11 mouse cellular contexts compared by ENCODE assay signal in the genomic region with DNA sequence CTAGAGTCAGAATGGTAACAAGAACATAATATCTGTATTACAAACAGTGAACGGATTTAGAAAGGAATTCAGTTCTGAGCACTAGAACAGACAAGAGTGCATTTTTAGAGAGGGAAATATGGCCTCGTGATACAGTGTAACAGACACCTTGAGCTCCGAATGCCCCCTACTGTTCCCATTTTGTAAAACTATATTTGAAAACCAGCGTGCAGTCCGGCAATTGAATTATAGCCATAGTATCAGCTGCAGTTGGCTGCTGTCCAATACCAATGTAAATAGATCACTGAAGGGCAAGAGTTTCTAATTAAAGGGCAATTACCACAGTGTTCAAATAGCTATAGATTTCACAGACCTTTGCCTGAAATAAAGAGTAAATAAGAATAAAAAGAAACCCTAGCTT.
DNase-seq lines count a peak whose midpoint lies in the region; ATAC-seq and TF ChIP-seq lines count a peak whose summit lies in the region.
"Had no signal": no experiment of that assay in that cellular context is flagged by ENCODE, and none has a peak within 500 bp of the region (broad histone marks: within the 10 kb centered on the region; RNA-seq: fewer than 3 reads in every experiment).

No protein-coding gene starts in this region.

- no peak for TF ChIP-seq POLR2A in heart, adult 2 months (IDR thresholded peaks at IDR 0.05; ENCODE audit: insufficient read depth, low read depth, low read length)

- H3K9me3 ChIP-seq in hindbrain, postnatal 0 days (ENCODE audit: low read length), result no peaks in the 10 kb centered on the region
- no peaks in the 10 kb centered on the region for H3K9me3 ChIP-seq in kidney, embryonic 15.5 days (replicated peaks)
- H3K9me3 ChIP-seq: limb, embryonic 15.5 days had no signal

- no peaks in the 10 kb centered on the region for H3K79me2 ChIP-seq in heart, adult 2 months (replicated peaks; ENCODE audit: control insufficient read depth, insufficient read depth, low read length)

- H3K27ac ChIP-seq in heart, adult 2 months, result no peak overlapping the region
- H3K27ac ChIP-seq in hindbrain, postnatal 0 days, result no peak overlapping the region
- no peak overlapping the region for H3K27ac ChIP-seq in kidney, embryonic 15.5 days
- H3K27ac ChIP-seq: limb, embryonic 15.5 days had no signal

- no peak for DNase-seq in heart, adult 2 months
- no peak for DNase-seq in heart, adult 11 months
- DNase-seq in 416B (ENCODE audit: low read depth), result peak; percentile 4
- peak; percentile 79 for DNase-seq in cerebellum, adult 9-10 months
- peak; percentile 72 for DNase-seq in hindbrain, postnatal 0 days (ENCODE audit: low spot score)
- DNase-seq in spleen, postnatal 10 days (ENCODE audit: low spot score in 2 of 2), result no peak
- no peak for DNase-seq in yolk sac, embryonic 10.5 days (ENCODE audit: low spot score)
- DNase-seq: adrenal gland, adult 2 months; thymus, adult 18-20 months had no signal

- H3K36me3 ChIP-seq in heart, adult 2 months (ENCODE audit: control insufficient read depth, insufficient read depth, low read length), result no peaks in the 10 kb centered on the region
- H3K36me3 ChIP-seq in hindbrain, postnatal 0 days (ENCODE audit: insufficient read depth, low read length), result no peaks in the 10 kb centered on the region
- H3K36me3 ChIP-seq in kidney, embryonic 15.5 days, result no peaks in the 10 kb centered on the region
- H3K36me3 ChIP-seq: limb, embryonic 15.5 days had no signal

- intact Hi-C loops in heart, adult 2 months (cut with DNase I), result loop anchor here (10.0 kb wide), 1 partner anchor 578 kb away; no protein-coding TSS in a partner anchor

- H3K4me1 ChIP-seq in heart, adult 2 months (ENCODE audit: control insufficient read depth, insufficient read depth, low read length), result no peaks in the 10 kb centered on the region
- no peaks in the 10 kb centered on the region for H3K4me1 ChIP-seq in hindbrain, postnatal 0 days (ENCODE audit: insufficient read depth, low read length)
- H3K4me1 ChIP-seq in kidney, embryonic 15.5 days, result no peaks in the 10 kb centered on the region
- H3K4me1 ChIP-seq: limb, embryonic 15.5 days had no signal

- no peak overlapping the region for H3K4me2 ChIP-seq in hindbrain, postnatal 0 days (ENCODE audit: low read depth, low read length)
- no peak overlapping the region for H3K4me2 ChIP-seq in kidney, embryonic 15.5 days
- H3K4me2 ChIP-seq: limb, embryonic 15.5 days had no signal

- H3K9ac ChIP-seq in heart, adult 2 months (ENCODE audit: low read depth, low read length), result no peak overlapping the region
- H3K9ac ChIP-seq in hindbrain, postnatal 0 days (replicated peaks; ENCODE audit: low read length), result no peak overlapping the region
- H3K9ac ChIP-seq in kidney, embryonic 15.5 days, result no peak overlapping the region
- H3K9ac ChIP-seq: limb, embryonic 15.5 days had no signal

- ATAC-seq in hindbrain, postnatal 0 days, result 0 out of 2 replicates have a peak, but pooled peaks have one; percentile 38
- no peak for ATAC-seq in kidney, embryonic 15.5 days (replicated peaks; ENCODE audit: low FRiP score)

- WGBS in heart, adult 2 months, result 20% methylated on average over 5 of the region's 5 CpGs
- 15% methylated on average over 5 of the region's 5 CpGs for WGBS in hindbrain, postnatal 0 days
- 24% methylated on average over 5 of the region's 5 CpGs for WGBS in kidney, embryonic 15.5 days

- no peaks in the 10 kb centered on the region for H3K27me3 ChIP-seq in heart, adult 2 months (ENCODE audit: control insufficient read depth, insufficient read depth, low read length)
- no peaks in the 10 kb centered on the region for H3K27me3 ChIP-seq in hindbrain, postnatal 0 days (ENCODE audit: insufficient read depth, low read length)
- H3K27me3 ChIP-seq in kidney, embryonic 15.5 days, result no peaks in the 10 kb centered on the region
- H3K27me3 ChIP-seq: limb, embryonic 15.5 days had no signal

- TF ChIP-seq CTCF in heart, adult 2 months (IDR thresholded peaks at IDR 0.05), result peak; percentile 30
- TF ChIP-seq CTCF in hindbrain, postnatal 0 days (IDR thresholded peaks at IDR 0.05; ENCODE audit: low read depth), result peak; percentile 42

- H3K4me3 ChIP-seq in heart, adult 2 months, result no peak overlapping the region
- no peak overlapping the region for H3K4me3 ChIP-seq in hindbrain, postnatal 0 days (ENCODE audit: low read length)
- no peak overlapping the region for H3K4me3 ChIP-seq in kidney, embryonic 15.5 days (replicated peaks)
- H3K4me3 ChIP-seq: limb, embryonic 15.5 days had no signal

- no peak for TF ChIP-seq EP300 in heart, adult 2 months (IDR thresholded peaks at IDR 0.05; ENCODE audit: insufficient read depth, low read depth, low read length)

Comparison
In these comparisons a context has a peak if more than half of its experiments do, and no peak if none do; other contexts are left out.
1. DNase-seq: peak in 416B (single experiment), cerebellum, adult 9-10 months (single experiment) and hindbrain, postnatal 0 days (single experiment); none in heart, adult 2 months (0 of 2), heart, adult 11 months (single experiment), spleen, postnatal 10 days (0 of 2) and yolk sac, embryonic 10.5 days (single experiment).